Mouse (Mus musculus) limb, embryonic 13.5 days (tissue): Measurements from ENCODE around the gene Anxa6. TPM values are rescaled to one million over a fixed set of nuclear protein-coding genes. Genes with fewer than 3 reads are reported as not detected.

ENCODE experiments used
- ATAC-seq: fragments of 200-750 bp; cut with Nextera tagmentation; 2 replicates; pipeline ENCODE4 v1.8.0; 2017; ENCODE audit warnings: low read depth, moderate number of reproducible peaks, moderate TSS enrichment; ENCODE audit not compliant: low FRiP score
- H3K27ac ChIP-seq: fragments of 300-500 bp; sonication (generic); 2 replicates; pipeline ENCODE4 v1.5.1; 2015; ENCODE audit warnings: inconsistent platforms, mild to moderate bottlenecking, moderate library complexity
- H3K27me3 ChIP-seq: fragments of 300-500 bp; sonication (generic); 2 replicates; pipeline ENCODE4 v1.6.1; 2015; ENCODE audit warnings: mild to moderate bottlenecking, inconsistent platforms
- H3K36me3 ChIP-seq: fragments of 300-500 bp; sonication (generic); 2 replicates; pipeline ENCODE4 v1.6.1; 2015; ENCODE audit warnings: inconsistent platforms, mild to moderate bottlenecking, moderate library complexity
- H3K4me1 ChIP-seq: fragments of 300-500 bp; sonication (generic); 2 replicates; pipeline ENCODE4 v1.6.1; 2015; ENCODE audit warnings: inconsistent platforms
- H3K4me2 ChIP-seq: fragments of 300-500 bp; sonication (generic); replicated peaks from 2 replicates; pipeline ENCODE4 v1.6.1; 2015; ENCODE audit warnings: inconsistent platforms, mild to moderate bottlenecking, moderate library complexity
- H3K4me3 ChIP-seq: fragments of 300-500 bp; sonication (generic); 2 replicates; pipeline ENCODE4 v1.5.1; 2015; ENCODE audit warnings: moderate library complexity, mild to moderate bottlenecking, inconsistent platforms
- H3K9ac ChIP-seq: fragments of 300-500 bp; sonication (generic); 2 replicates; pipeline ENCODE4 v1.6.1; 2015; ENCODE audit warnings: mild to moderate bottlenecking, inconsistent platforms
- H3K9me3 ChIP-seq: fragments of 300-500 bp; sonication (generic); 2 replicates; pipeline ENCODE4 v1.6.1; 2016; ENCODE audit warnings: inconsistent platforms
- WGBS: fragments of 180-500 bp; shearing (Covaris S2); methylation state at CpG from one replicate; pipeline ENCODE4 v1.1.7; 2015; 5-methylcytosine and 5-hydroxymethylcytosine counted together
- polyA plus RNA-seq: library from polyadenylated mRNA; unstranded; fragments of >200 nt; fragmentation: Nextera tagmentation; extraction: Ambion mirVana; gene quantifications from 2 replicates; pipeline ENCODE4 v1.2.1, GENCODE M21; 2015

Gene Anxa6
- polyA plus RNA-seq, 1 experiment from 2014 or later: 335 TPM

DNA sequence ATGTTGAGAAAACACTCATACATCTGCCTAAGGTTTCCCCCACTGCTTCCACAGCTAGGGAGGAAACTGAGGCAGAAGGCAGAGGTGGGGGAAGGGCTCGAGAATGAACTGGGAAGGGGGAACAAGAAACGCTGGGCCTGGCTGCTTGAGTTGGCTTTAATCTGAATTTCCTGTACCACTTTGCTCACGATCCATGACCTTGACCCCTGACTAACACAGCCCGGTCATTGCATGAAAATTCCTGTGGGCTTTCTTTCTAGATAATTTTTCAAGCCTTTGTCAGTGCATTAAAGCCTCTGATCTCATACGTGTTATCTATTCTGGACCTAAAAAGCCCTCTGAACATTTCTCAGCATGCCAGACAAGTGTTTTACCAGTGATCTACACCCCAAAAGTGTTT lies 29.6 kb upstream of the Anxa6 start:
- Histone ChIP-seq H3K9me3 (no peaks in the 10 kb centered on the region), H3K4me2 (no peak overlapping the region), H3K27me3 (no peaks in the 10 kb centered on the region), H3K4me3 (no peak overlapping the region), H3K36me3 (no peaks in the 10 kb centered on the region), H3K4me1 (no peaks in the 10 kb centered on the region), H3K9ac (no peak overlapping the region), H3K27ac (no peak overlapping the region)
- ATAC-seq: no peak
- WGBS: 45% methylated on average over 5 of the region's 5 CpGs

DNA sequence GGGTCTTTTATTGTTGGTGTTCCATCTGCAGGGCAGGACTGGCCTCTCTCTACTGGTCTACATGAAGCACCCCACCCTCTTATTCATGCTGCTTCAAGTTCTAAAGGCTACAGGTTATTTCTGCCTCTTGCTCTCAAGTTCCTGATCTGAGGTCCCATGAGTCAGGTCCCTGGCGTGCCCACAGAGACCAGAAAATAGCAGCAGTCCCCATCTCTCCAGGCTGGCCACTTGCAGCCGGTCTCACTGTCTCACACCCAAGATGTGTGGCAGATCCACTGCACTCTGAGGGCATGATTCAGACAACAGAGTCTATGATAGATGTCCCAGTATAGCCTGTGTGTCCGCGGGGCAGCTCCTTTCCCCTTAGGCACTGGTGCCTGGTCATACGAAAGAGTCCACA lies 27.6 kb upstream of the Anxa6 start:
- no peak overlapping the region for H3K4me2 ChIP-seq
- no peaks in the 10 kb centered on the region for H3K9me3 ChIP-seq
- no peak for ATAC-seq
- no peaks in the 10 kb centered on the region for H3K27me3 ChIP-seq
- no peak overlapping the region for H3K4me3 ChIP-seq
- no peaks in the 10 kb centered on the region for H3K36me3 ChIP-seq
- no peaks in the 10 kb centered on the region for H3K4me1 ChIP-seq
- WGBS: 88% methylated on average over 5 of the region's 5 CpGs
- H3K27ac ChIP-seq: no peak overlapping the region
- H3K9ac ChIP-seq: no peak overlapping the region

DNA sequence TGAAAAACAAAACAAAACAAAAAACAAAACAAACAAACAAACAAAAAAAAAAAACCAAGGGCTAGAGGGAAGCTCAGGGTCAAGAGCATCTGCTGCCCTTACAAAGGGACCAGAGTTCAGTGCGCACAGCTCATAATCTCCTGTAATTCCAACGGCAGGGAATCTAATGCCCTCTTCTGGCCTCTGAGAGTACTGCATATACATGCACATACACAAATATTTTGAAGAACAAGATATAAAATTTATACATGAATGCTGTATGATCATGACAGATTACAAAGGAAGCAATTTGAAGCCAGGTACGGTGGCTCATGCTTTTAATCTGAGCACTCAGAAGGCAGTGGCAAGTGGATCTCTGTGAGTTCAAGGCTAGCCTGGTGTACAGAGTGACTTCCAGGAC lies 24.3 kb upstream of the Anxa6 start:
- Histone ChIP-seq H3K4me1 (no peaks in the 10 kb centered on the region), H3K9me3 (no peaks in the 10 kb centered on the region), H3K36me3 (no peaks in the 10 kb centered on the region), H3K27me3 (no peaks in the 10 kb centered on the region), H3K4me3 (no peak overlapping the region), H3K9ac (no peak overlapping the region), H3K27ac (no peak overlapping the region), H3K4me2 (no peak overlapping the region)
- 83% methylated on average over 3 of the region's 3 CpGs for WGBS
- no peak for ATAC-seq

DNA sequence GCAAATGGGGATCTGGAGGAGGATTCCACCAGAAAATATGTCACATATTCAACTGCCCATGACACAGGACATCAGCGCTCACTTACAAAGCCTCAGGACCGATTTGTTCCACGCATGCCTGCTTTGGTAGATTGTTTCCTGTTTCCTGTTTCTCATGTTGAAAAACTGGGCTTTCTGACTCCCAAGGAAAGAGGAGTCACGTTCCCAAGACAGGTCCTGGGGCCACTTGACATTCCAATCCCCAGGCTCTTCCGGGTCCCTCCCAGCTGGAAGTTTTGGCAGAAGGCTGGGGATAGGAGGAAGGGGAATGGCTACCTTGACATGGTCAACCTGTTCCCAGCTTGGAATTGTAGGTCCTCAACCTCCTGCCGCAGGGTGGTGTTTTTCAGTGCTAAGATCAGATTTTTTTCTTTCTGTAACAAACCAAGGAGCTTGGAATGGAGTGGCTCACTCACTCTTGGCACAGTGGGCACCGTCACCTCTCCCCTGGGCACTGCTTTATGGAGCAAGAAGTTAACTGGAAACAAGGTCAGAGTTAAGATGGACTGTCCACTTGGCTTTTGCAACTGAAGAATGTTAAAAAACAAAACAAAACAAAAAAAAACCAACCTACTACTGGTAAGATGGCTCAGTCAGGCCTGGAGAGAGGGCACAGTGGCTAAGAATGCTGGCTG lies 17.7 kb upstream of the Anxa6 start:
- WGBS: 77% methylated on average over 7 of the region's 7 CpGs
- Histone ChIP-seq H3K4me2 (no peak overlapping the region), H3K9ac (no peak overlapping the region), H3K9me3 (no peaks in the 10 kb centered on the region), H3K4me3 (no peak overlapping the region), H3K27me3 (no peaks in the 10 kb centered on the region), H3K4me1 (no peaks in the 10 kb centered on the region), H3K36me3 (no peaks in the 10 kb centered on the region), H3K27ac (no peak overlapping the region)
- ATAC-seq: no peak

DNA sequence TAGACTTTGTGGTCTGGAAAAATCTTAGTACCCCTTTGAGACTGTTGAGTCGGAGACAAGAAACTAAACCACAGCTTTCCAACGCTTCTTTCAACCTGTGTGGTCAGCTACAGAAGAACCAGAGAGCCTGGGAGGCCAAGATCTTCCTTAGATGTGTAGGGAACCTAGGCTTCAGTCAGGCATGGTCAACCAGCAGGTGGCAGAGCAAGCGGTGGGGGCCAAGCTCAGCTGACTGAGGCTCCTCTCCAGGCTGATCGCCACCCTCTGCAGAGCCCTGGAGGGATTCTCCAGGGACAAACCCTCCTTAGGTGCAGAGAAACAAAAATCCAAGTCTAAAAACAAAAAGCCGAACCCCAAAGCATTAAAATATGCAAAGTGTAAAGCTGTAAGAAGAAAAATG lies 13.4 kb upstream of the Anxa6 start:
- H3K27ac ChIP-seq: no peak overlapping the region
- no peak overlapping the region for H3K4me2 ChIP-seq
- H3K27me3 ChIP-seq: no peaks in the 10 kb centered on the region
- no peaks in the 10 kb centered on the region for H3K9me3 ChIP-seq
- WGBS: 50% methylated on average over 5 of the region's 5 CpGs
- ATAC-seq: no peak
- no peaks in the 10 kb centered on the region for H3K4me1 ChIP-seq
- no peak overlapping the region for H3K9ac ChIP-seq
- no peaks in the 10 kb centered on the region for H3K36me3 ChIP-seq
- H3K4me3 ChIP-seq: no peak overlapping the region

DNA sequence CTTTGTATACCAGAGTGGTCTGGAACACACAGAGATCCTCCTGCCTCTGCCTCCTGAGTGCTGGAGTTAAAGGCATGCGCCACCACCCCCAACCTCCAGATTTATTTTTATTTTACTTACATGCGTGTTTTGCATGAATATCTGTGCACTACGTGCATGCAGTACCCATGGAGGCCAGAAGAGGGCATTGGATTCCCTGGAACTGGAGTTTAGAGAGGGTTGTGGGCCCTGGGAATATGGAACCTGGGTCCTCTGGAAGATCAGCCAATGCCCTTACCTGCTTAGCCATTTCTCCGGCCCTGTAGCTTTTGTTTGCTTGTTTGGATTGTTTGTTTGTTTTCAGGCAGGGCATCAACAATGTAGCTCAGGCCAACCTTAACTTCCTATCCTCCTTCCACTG lies 8.1 kb upstream of the Anxa6 start:
- Histone ChIP-seq H3K4me1 (no peaks in the 10 kb centered on the region), H3K4me3 (no peak overlapping the region), H3K4me2 (no peak overlapping the region), H3K27ac (no peak overlapping the region), H3K36me3 (no peaks in the 10 kb centered on the region), H3K27me3 (no peaks in the 10 kb centered on the region), H3K9ac (no peak overlapping the region), H3K9me3 (0 out of 2 replicates have a peak, but pooled peaks cover 5% of the 10 kb centered on the region)
- WGBS: 80% methylated on average over 4 of the region's 4 CpGs
- ATAC-seq: no peak

DNA sequence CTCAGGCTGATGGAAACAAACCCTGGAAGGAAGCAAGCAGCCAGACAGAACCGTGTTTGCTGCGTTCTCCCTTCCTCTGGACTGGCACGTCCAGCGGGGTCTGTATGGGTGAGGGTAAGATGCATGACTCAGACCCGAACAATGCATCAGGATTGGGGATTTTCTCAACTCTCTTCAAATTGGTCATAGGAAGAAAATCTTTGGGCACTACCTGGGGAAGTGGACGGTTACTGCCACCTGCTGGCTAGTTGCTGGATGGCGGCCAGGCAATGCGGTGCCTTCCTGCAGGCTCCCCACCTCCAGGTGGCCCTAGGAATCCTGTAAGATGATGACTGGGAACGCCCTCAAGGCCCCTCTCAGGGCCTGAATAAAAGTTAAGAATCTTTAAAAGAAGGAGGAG lies 6.3 kb upstream of the Anxa6 start:
- 0 out of 2 replicates have a peak, but pooled peaks cover 5% of the 10 kb centered on the region for H3K9me3 ChIP-seq
- H3K36me3 ChIP-seq: no peaks in the 10 kb centered on the region
- peak; percentile 57; the same call in 1 of the 2 replicates for ATAC-seq
- H3K4me3 ChIP-seq: no peak overlapping the region
- 5% methylated on average over 9 of the region's 9 CpGs for WGBS
- no peaks in the 10 kb centered on the region for H3K4me1 ChIP-seq
- H3K27me3 ChIP-seq: 0 out of 2 replicates have a peak, but pooled peaks cover 7% of the 10 kb centered on the region
- no peak overlapping the region for H3K4me2 ChIP-seq
- no peak overlapping the region for H3K27ac ChIP-seq
- H3K9ac ChIP-seq: no peak overlapping the region

DNA sequence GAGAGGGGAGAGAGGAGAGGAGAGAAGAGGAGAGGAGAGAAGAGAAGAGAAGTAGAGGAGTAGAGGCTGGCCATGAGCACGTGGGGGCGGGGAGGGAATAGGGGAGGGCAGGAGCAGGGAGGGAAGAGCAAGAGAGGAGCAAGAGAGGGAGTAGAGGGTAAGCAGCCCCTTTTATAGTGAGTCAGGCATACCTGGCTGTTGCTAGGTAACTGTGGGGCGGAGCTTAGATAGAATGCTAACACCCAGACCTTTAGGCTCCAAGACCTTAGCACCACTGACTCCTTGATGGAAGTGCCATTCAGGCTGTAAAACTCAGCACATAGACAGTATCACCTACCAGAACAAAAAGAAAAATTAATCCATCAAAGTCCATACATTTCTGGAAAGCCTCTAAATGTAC lies 3.4 kb upstream of the Anxa6 start:
- Histone ChIP-seq H3K9me3 (0 out of 2 replicates have a peak, but pooled peaks cover 5% of the 10 kb centered on the region), H3K9ac (no peak overlapping the region), H3K4me3 (no peak overlapping the region), H3K27me3 (0 out of 2 replicates have a peak, but pooled peaks cover 9% of the 10 kb centered on the region), H3K36me3 (no peaks in the 10 kb centered on the region), H3K4me2 (no peak overlapping the region), H3K27ac (no peak overlapping the region), H3K4me1 (peaks cover 19% of the 10 kb centered on the region)
- WGBS: 39% methylated on average over 3 of the region's 3 CpGs
- no peak for ATAC-seq

DNA sequence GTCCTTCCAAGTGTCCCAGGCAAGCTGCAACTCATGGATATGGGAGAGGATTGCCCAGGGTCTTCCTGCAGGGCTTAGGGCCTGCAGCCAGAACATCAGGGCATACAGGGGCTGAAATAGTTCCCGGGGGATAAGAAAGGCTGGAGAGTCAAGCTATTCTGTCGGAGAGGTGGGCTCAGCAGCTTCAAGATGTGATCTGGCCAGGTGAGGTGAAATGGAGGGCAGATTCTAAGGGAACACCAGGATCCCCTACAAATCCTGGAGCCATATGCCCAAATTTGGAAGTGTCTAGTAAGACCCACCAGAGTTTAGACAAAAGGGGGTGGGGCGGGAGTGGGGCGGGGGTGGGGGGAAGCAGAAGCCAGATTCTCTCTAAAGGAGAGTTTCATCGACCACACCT lies 959 bp downstream of the Anxa6 start:
- Histone ChIP-seq H3K4me1 (peaks cover 53% of the 10 kb centered on the region), H3K36me3 (peaks cover 10% of the 10 kb centered on the region), H3K9ac (peak overlapping the region; percentile 89), H3K27ac (peak overlapping the region; percentile 81), H3K4me2 (peak overlapping the region; percentile 94), H3K27me3 (0 out of 2 replicates have a peak, but pooled peaks cover 9% of the 10 kb centered on the region), H3K9me3 (no peaks in the 10 kb centered on the region), H3K4me3 (peak overlapping the region; percentile 82)
- no peak; the same call in 1 of the 2 replicates for ATAC-seq
- 19% methylated on average over 5 of the region's 5 CpGs for WGBS

DNA sequence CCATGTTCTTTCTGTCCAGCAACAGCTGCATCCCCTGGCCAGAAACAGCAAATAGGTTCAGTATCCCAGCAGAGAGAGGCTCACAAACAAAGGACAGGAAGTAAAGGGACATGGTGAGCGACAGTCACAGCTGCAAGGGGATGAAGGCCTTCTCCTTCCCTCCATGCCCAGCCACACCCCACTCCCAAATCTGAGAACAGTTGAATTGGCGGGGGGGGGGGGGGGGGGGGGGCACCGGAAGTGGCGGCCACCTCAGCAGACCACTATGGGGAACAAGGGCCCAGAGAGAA lies 1.3 kb downstream of the Anxa6 start:
- Histone ChIP-seq H3K27me3 (0 out of 2 replicates have a peak, but pooled peaks cover 9% of the 10 kb centered on the region), H3K4me3 (peak overlapping the region; percentile 82), H3K4me2 (peak overlapping the region; percentile 94), H3K4me1 (peaks cover 56% of the 10 kb centered on the region), H3K27ac (peak overlapping the region; percentile 81; the same call in 1 of the 2 replicates), H3K9ac (peak overlapping the region; percentile 89), H3K36me3 (peaks cover 10% of the 10 kb centered on the region), H3K9me3 (no peaks in the 10 kb centered on the region)
- WGBS: 18% methylated on average over 1 of the region's 4 CpGs
- peak; percentile 39 for ATAC-seq

DNA sequence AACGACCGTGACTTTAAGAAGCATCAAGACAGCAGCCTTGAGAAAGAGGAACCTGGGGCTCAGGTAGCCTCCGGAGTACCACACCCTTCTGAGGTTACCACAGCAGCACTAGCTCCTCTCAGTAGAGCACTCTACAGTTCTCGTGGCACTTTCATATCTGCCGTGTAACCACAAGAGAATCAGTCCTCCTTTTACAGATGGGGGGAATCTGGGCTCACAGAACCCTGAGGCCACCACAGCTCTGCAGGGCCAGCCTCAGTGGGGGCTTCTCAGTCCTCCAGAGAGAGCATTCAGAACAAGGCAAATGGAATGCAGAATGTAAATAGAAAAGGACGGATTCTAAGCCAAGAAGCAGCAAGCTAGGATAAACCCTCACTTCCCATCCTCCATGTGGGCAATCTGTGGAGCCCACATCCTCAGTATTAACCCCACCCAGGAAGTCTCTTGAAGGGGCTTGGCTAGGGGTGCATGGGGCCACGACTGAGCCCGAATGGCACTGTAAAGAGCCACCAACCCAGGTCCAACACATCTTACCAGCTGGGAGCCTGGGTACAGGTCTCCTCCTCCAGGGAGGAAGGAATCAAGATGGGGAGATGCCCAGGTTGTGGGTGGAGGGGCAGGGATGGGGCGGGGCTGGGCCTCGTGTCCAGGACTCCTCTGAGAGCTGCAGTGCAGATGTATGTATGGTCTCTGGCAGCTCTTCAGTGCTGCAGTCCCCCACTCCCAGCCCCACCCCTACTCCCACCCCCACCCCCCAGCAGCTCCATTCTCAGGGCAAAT lies 1.8 kb downstream of the Anxa6 start:
- Histone ChIP-seq H3K4me2 (peak overlapping the region; percentile 94), H3K9ac (peak overlapping the region; percentile 89), H3K9me3 (no peaks in the 10 kb centered on the region), H3K27ac (peak overlapping the region; percentile 81), H3K4me1 (peaks cover 62% of the 10 kb centered on the region), H3K36me3 (peaks cover 15% of the 10 kb centered on the region), H3K4me3 (peak overlapping the region; percentile 82), H3K27me3 (0 out of 2 replicates have a peak, but pooled peaks cover 9% of the 10 kb centered on the region)
- 51% methylated on average over 10 of the region's 10 CpGs for WGBS
- ATAC-seq: peak; percentile 54

DNA sequence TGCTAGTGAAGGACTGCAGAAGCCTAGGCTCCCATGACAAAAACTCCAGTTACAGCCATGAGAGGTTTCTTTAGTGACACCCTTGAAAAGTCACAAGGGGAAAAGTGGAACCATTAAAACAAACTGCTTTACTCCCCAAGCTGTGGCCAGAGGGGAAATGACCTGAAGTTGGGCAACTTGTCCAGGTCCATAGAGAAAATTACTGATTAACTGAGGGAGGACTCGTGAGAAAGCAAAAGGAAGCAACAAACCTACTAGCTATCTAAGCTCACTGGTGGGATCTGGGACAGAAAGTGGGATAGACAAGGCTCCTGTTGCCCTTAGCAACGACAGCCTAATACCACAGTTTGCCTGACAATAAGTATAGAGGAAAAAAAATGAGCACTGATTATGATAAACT lies 4.7 kb downstream of the Anxa6 start:
- no peak overlapping the region for H3K9ac ChIP-seq
- no peak for ATAC-seq
- H3K4me1 ChIP-seq: peaks cover 85% of the 10 kb centered on the region
- WGBS: 66% methylated on average over 2 of the region's 2 CpGs
- no peaks in the 10 kb centered on the region for H3K9me3 ChIP-seq
- H3K27me3 ChIP-seq: no peaks in the 10 kb centered on the region
- no peak overlapping the region for H3K4me2 ChIP-seq
- H3K4me3 ChIP-seq: no peak overlapping the region
- peak overlapping the region; percentile 65; the same call in 1 of the 2 replicates for H3K27ac ChIP-seq
- H3K36me3 ChIP-seq: peaks cover 25% of the 10 kb centered on the region
